Mouse (Mus musculus): ENCODE measurements around the gene Gm20431. TPM values are rescaled to one million over a fixed set of nuclear protein-coding genes. Genes with fewer than 3 reads are reported as not detected.

Gene Gm20431
- total RNA-seq (2021), result 10 to 100 TPM; 18.2 to 23.0 TPM
- long read RNA-seq, experiment 1, partial matches to known transcripts, result 3 of 3 reads
- long read RNA-seq, experiment 1, other reads (novel, unspliced or antisense), result 0 of 3 reads
- long read RNA-seq, experiment 2, partial matches to known transcripts, result 0 of 3 reads
- long read RNA-seq, experiment 2, other reads (novel, unspliced or antisense), result 3 of 3 reads

DNA sequence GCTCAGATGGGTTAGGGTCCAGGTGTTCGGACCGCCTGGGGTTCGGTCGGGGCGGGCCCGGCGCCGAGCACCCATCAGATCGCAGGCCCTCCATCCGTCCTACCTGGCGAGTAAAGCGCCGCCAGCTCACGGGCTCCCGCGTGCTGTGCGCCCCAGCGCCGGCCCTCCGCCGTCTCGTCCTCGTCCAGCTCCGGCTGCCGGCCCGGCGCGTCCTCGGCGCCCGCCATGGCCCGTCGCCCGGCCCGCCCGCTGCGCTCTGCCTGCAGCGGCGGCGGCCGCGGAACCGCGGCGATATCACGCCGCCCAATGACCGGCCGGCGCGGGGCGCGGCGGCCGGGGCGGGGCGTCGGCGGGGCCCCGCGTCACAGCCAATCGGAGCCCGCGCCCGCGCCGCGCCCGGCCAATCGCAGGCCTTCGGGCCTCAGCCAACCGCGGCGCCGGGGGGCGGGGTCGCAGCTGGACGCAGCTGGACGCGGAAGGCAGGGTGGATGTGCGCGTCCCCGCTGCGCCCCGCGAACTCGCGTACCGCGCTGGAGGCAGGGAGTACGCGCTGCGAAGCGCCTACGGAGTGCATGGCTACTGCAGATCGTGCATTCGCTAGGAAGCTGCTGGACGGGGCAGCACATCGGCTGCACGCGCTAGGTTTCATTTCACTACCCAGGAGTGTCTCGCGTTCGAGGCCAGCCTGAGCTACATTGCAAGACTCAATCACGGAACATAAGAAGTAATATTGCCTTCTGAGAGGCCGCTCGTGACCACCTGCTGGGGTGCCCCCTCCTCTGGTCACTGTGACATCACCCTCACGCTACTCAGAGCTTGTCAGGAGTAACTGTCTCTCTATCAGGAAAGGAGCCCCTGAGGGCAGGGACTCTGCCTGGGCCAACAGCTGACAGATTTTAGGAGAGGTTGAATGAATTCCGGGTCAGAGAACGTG lies at the start of gene Gm20431:
TSS of gene Gm20431 (minus strand) at position 227 of the 934 bp plus-strand sequence.
- peak; percentile 89 to 90 for DNase-seq (ENCODE audit: low spot score in 2 of 2)

DNA sequence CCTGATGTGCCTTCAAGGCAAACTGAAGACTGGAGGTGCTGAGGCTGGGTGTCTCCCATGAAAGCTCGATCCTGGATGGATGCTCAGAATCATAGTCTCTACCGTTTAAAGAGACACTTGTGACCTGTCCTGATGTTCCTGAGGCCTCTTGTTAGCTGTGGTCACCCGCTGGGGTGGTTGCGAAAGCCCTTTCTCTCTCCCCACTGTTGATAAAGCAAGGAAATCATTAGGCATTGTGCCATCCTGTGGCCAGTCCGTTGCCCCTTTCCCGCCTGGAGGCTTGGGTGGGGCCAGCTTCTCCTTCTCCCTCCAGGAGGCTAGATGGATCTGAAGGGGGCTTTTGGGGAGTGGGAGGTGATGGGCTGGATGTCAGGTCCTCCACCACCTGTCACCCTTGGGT lies 49.3 kb upstream of the Gm20431 start:
- DNase-seq (ENCODE audit: low spot score in 2 of 2), result no peak

DNA sequence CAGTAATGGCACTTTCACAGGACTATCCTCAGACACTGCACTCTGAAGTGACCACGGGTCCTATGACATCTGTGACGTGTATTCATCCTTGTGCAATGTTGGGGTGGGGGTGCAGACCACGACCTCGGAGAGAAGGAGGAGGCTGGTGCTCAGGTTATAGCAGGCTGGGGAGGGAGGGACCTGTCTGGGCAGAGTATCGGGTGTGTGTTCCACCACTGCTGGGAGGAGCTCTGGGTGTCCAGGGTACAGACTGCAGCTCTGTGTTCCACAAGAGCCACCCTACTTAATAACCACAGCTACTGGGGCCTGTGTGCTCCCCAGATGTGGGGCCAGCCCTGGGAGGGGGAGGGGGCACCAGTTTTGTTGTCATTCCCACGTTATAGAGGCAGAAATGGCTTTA lies 48.7 kb upstream of the Gm20431 start:
- no peak for DNase-seq (ENCODE audit: low spot score in 2 of 2)

DNA sequence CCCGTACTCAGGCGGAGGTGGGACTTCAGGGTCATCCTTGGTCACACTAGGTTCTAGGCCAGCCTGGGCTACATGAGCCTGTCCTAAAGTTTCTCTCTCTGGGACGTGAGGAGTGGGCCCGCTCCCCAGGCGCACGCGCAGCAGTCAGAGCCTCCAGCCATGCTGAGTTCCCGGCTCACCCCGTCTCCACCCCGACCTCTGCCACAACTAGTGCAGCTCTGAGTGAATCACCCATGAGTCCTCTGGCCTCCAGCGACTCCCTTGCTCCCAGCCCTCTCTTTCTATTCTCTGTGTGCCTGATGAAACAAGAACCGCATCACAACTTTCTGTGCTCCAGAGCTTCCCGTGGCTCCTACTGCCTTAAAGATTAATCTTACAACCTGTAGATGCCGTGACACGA lies 47.1 kb upstream of the Gm20431 start:
- DNase-seq (ENCODE audit: low spot score in 2 of 2), result no peak

DNA sequence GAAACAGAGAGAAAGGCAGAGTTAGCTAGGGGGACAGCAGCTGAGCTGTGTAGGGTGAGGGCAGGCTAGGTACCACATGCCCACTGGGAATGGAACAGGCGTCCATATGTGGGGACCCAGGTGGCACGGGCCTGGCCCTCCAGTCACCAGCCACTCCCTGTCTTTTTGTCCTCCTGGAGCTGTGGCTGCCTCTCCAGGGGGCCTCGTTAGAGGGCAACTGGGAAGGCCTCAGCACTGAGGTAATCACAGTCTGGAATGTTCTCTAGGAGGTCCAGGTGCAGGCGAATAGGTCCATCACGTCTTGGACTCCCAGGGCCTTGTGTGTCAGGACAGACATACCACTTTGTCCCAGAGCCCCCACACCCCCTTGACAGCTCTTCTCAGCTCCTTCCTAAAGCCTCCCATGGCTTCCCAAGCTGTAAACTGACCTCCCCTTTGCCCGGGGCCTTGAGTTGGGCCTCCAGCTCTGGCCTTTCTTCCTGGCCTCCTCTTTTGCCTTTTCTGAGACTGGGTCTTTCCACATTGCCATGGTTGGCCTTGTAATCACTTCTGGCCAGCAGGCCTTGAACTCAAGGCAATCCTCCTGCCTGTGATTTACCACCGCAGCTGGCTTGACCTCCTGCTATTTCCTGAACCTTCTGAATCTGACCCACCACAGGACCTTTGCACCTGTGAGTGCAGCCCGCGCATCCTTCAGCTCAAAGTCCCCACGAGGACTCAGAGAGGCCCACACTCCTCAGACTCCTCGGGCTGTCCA lies 45.1 kb upstream of the Gm20431 start:
- no peak for DNase-seq (ENCODE audit: low spot score in 2 of 2)

DNA sequence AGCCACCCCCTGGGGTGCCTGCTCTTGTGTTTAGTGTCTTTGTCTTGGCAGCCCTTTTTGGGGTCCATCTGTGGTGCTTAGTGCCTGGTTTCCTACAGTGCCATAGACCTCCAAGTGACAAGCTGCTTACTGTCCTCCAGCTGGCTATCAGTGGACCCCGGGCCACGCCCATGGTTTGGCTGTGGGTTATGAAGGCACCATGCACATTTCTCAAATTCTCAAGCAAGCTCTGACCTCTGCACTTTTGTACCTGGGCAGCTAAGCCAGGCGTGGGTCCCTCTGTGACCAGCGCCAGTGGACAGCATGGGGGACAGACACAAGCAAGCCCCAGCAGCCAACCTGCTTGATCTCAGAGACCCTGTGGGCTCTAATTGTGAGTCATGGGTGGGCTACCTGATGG lies 43.1 kb upstream of the Gm20431 start:
- no peak for DNase-seq (ENCODE audit: low spot score in 2 of 2)

DNA sequence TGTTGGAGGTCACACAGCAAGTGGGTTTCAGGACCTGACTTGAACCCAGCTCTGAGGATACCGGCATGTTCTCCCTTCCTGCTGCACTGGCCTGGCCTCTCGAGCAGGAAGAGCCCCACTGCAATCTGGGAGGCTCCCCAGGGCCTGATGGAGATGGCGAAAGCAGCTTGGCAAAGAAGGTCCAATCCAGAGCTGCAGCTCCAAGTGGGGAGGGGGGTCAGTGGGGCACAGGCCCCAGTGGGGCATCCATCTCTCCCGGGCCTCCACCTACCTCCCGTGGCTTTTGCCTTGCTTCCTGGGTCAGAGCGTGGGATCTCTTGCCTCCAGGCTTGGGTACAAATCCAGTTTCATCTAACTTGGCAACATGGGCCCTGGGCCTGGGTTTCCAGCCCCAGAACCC lies 40.8 kb upstream of the Gm20431 start:
- DNase-seq (ENCODE audit: low spot score in 2 of 2), result no peak

DNA sequence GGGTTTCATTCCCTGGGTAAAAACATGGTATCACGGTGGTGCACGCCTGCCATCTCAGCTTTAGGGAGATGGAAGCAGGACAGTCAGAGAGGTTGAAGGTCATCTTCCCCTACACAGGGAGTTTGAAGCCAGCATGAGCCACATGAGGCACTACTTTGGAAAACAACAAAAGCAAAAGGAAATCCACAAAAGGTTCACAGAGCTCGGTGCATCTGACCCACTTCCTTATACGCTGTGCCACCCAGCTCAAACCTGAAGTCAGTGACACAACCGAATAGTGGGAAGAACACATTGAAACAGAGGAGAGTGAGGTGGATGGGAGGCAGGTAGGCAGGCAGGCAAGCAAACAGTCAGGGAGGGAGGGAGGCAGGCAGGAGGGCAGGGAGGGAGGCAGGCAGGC lies 40.2 kb upstream of the Gm20431 start:
- no peak for DNase-seq (ENCODE audit: low spot score in 2 of 2)

DNA sequence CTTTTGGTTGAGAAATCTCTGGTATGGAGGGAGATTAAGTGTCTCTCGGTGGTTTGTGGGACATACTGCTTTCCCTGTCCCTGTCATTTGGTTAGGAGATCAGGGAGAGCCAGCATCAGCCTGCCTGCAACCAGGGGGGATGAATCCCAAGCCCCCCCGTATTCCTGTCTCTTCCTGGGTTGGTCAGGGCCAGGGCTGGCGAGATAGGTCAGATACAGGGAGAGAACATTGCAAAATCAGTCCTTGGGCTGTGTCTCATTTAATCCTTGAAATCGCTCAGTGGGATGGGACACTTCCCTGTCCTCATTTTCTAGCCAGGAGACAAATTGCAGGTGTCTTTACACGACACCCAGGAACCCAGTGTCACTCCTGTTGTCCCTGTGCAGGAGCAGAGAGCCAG lies 38.7 kb upstream of the Gm20431 start:
- DNase-seq (ENCODE audit: low spot score in 2 of 2), result no peak

DNA sequence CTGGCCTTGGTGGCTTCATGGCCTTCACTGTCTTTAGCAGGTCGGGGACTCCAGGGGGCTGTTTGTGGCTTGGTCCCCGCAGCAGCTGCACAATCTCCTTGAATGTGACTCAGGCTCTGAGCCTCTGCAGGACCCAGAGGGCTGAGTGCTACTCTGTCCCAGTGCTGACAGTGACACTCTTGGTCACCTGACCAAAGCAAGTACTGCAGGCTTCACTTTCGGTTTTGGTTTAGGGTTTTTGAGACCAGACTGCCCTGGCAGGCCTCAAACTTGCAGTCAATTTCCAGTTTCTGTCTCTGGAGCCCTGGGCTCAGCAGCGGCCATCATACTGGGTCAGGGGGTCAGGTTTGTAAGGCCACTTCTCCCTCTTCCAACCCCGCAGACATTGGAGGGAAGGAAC lies 36.6 kb upstream of the Gm20431 start:
- no peak for DNase-seq (ENCODE audit: low spot score in 2 of 2)

DNA sequence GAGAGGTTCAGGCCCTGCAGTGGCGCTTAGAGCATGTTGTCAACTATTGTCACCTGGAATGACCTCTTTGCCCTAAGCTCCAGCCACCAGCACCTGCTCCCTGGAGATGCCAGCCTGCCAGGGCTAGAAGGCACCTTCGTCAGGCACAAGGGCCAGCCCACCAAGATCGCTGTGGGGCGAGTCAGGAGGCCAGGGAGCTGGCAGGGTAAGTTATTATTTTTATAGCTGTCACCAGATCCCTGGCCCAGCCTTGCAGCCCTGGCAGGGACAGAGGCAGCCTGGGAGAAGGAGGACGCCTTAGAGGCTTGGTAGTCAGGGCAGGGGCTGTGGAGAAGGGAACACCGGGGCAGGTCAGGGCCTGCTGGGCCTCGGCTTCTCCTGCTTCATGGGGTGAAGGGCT lies 34.8 kb upstream of the Gm20431 start:
- no peak for DNase-seq (ENCODE audit: low spot score in 2 of 2)

DNA sequence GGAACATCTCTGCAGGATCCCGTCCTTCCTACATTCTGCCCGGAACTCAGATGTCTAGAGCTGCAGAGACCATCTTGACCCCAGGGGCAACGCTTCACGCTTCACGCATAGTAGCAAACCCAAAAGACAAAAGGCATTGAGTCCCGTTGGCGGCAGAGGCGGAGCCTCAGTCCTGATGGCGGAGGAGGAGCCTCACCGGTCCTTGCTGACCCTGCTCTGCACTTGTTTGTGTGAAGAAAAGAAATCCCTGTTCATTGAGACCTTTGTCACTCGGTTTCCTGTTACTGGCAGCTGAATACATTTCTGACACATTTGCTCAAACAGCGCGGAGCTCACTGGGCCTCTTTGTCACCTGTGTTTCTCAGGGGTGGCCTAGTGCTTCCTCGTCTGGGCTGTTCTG lies 34.2 kb upstream of the Gm20431 start:
- DNase-seq (ENCODE audit: low spot score in 2 of 2), result no peak

DNA sequence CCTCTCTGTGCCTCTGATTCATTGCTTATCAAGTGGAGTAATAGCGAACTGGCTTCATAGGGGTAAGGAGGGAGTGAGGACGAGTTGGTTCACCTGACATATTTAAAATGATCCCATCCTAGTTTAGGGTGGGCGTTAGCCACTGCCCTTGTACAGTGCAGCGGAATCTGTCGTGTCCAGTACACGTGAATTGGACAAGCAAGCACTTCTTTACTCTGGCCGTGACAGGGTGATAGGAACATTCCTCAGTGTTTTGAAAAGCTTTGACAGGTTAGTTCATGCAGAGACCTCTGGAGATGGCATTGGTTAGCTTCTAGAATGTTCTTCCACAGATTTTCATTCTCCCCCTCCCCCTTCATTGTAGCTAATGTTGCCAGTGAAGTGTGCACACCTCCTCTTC lies 33.7 kb upstream of the Gm20431 start:
- no peak for DNase-seq (ENCODE audit: low spot score in 2 of 2)

DNA sequence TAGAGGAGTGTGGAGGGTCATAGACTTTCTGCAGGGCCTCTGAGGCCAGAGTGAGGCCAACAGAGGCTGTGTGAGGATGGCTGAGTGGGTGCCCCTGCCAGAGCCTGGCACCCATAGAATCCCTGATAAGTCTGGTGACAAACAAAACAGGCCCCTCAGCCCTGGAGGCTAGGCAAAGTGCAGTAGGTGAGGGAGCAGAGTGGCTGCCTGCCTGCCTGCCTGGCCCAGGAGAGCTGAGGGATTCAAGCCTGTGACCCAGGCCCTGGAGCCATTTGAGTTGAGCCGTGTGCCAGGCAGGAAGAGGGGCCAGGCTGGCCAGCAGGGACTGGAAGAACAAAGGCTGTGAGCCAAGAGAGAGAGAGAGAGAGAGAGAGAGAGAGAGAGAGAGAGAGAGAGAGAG lies 32.9 kb upstream of the Gm20431 start:
- DNase-seq (ENCODE audit: low spot score in 2 of 2), result no peak

DNA sequence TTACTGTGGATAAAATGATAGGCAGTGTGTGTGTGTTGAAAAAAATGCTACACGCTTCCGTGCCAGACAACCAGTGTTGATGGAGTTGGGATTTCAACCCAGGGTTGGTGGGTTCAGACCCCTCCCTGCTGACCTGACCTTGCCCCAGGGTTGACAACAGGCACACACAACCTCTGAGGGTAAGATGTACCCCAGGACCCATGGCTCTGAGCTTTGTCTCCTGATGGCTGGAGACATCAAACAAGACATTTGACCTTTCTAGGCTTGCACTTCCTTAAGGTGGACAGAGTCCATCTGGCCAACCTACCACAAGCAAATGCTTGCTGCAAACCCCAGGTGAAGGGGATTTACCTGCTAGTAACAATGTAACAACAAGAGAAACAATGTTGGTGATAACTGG lies 32.2 kb upstream of the Gm20431 start:
- DNase-seq (ENCODE audit: low spot score in 2 of 2), result no peak

DNA sequence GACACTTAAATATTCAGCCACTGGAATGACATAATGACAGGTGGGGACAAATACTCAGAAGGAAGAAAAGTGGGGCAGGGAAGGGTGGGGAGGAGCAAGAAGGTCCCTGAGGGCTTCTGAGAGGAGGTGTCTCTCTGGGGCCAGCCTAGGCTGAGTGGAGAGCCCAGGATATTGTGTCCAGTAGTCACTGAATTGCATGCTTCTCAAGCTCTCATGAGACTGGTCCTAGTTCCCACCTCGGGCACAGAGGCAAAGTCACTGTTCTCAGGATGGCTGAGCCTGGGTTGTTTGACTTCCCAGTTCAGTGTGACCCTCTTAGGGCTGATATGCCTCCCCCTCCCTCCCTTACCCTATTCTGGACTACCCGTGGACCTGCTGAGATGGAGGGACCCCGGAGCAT lies 31.5 kb upstream of the Gm20431 start:
- DNase-seq (ENCODE audit: low spot score in 2 of 2), result no peak

DNA sequence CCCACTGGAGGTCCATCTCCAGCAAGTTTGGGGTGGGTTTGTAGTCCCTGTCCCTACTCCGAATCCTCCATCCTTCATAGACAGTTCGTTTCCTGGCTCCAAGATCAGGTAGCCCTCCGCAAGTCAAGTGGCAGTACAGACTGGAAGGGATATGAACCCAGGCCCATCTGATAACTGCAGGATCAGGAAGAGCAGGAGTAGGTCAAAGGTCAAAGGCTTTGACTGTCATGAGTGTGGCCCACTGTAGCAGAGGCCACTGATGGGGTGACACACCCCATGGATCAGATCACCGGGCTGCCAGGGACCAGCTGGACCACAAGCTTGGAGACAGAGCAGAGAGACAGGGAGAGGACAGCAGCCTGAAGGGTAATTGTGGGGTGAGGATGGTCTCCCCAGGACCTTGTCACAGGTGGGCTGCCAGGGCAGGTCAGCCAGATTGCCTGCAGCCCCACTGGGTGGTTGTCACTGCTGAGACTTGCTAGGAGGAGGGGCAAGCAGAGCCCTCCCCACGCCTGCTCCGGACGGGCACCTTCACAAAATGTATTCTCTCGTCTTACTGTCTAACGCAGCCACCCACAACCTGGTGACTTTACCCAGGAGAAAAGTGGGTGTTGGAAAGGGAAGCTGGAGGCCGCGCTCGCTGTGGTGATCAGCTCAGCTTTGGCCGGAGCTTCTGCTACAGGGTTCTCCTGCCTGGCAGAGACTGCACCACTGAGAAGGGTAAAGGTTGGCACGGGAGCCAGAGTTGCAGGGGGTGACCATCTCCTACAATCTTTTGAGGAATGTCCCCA lies 30.8 kb upstream of the Gm20431 start:
- no peak for DNase-seq (ENCODE audit: low spot score in 2 of 2)

DNA sequence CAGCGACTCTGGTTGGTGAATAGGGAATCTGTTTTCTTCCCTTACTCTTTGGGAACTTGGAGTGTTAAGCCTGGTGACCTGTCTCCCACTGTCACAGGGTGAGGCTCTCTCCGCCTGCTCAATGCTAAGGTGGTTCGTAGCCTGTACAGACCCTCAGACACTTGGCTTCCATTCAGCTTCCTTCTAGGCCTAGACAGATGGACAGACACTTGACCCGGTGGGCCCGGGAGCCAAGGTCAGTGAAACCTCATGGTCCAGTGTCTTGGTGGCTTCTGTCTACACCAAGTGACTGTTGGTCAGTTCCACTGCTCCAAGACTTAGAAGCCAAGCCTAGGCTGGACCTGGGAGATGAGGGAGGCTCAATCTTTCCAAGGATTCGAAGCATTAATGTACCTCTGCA lies 30.1 kb upstream of the Gm20431 start:
- no peak for DNase-seq (ENCODE audit: low spot score in 2 of 2)

DNA sequence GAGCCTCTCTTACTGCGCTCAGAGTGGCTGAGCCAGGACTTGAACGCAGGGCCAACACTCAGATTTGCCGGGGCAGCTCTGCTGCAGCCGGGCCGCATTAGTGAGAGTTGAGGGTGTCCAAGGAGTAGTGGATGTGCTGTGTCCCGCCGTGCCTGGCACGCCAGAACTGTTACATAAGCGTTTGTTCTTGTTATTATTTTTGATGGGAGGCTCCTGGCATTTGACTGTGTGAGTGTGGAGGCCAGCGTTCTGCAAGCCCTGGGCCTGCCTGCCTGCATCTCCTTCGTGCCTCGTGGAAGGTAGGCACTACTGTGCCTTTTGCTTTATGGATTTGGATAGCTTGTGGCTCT lies 29.6 kb upstream of the Gm20431 start:
- no peak for DNase-seq (ENCODE audit: low spot score in 2 of 2)

DNA sequence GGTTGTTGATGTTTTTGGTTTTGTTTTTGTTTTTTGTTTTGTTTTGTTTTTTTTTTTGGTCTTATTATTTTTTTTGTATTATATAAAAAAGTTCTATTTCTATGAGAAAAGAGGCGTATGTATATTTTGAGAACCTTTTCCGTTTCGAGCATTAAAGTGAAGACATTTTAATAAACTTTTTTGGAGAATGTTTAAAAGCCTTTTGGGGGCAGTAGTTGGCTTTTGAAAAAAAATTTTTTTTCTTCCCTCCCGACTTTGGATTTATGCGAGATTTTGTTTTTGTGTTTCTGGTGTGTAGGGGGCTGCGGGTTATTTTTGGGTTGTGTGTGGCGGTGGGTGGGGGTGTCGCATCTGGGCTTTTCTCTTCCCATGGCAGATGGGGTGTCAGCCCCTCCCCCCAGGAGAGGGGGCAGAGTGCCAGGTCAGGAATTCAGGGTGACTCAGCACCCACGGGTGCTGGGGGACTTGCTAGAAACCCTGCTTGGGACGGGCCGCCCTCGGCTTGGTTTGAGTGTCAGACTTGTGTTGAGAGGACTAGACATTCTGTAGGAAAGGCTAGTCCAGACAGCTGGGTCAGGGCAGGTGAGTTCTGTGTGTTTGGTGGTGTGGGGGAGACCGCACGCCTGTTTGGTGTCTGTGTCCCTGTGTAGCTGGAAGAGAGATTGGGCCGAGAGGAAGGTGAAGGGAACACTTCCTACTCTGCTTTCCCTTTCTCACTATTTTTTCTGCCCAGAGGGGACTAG lies 29.1 kb upstream of the Gm20431 start:
- DNase-seq (ENCODE audit: low spot score in 2 of 2), result no peak

All from adrenal gland, postnatal 4 days (tissue).